Mouse (Mus musculus): ENCODE results near the gene Trmu.

Gene Trmu

GRCm38 (mm10) chr15:85897113-85897512, 18.0 kb downstream of the Trmu start:
- DNase-seq = no peak

GRCm38 (mm10) chr15:85899396-85899795, 20.3 kb downstream of the Trmu start:
- DNase-seq = no peak

GRCm38 (mm10) chr15:85900318-85900717, 21.2 kb downstream of the Trmu start:
- DNase-seq = no peak

- no peak for DNase-seq
Observed at GRCm38 (mm10) chr15:85900801-85901200, 21.7 kb downstream of the Trmu start.

- DNase-seq = no peak
Observed at GRCm38 (mm10) chr15:85902505-85902904, 23.4 kb downstream of the Trmu start.

- no peak for DNase-seq
Observed at GRCm38 (mm10) chr15:85903826-85904225, 24.7 kb downstream of the Trmu start.

- DNase-seq = no peak
Observed at GRCm38 (mm10) chr15:85908660-85909491, 29.8 kb downstream of the Trmu start.

GRCm38 (mm10) chr15:85909492-85909829, 30.3 kb downstream of the Trmu start:
- no peak for DNase-seq

- DNase-seq = no peak
Observed at GRCm38 (mm10) chr15:85909931-85910330, 30.8 kb downstream of the Trmu start.

- no peak for DNase-seq
Observed at GRCm38 (mm10) chr15:85913605-85914004, 34.5 kb downstream of the Trmu start.

- no peak for DNase-seq
Observed at GRCm38 (mm10) chr15:85919191-85919891, 40.2 kb downstream of the Trmu start.

- DNase-seq = no peak
Observed at GRCm38 (mm10) chr15:85919892-85920248, 40.8 kb downstream of the Trmu start.

GRCm38 (mm10) chr15:85921855-85922254, 42.7 kb downstream of the Trmu start:
- DNase-seq = no peak

GRCm38 (mm10) chr15:85928161-85928560, 49.0 kb downstream of the Trmu start:
- no peak for DNase-seq

GRCm38 (mm10) chr15:85935627-85936049, 56.5 kb downstream of the Trmu start:
- no peak for DNase-seq

All from cerebellum, adult 9-10 months (tissue).